Mouse (Mus musculus) E14TG2a.4 (cell line): ENCODE measurements around the gene Ptprb.
A peak's percentile ranks its signal among the peaks of the same experiment; 100 is the strongest.

Experiments used
- H3K27me3 ChIP-seq: 2 replicates; pipeline ENCODE4 v1.6.1; 2014; ENCODE audit warnings: low read length, control low read depth; ENCODE audit not compliant: insufficient read depth
- H3K36me3 ChIP-seq: 2 replicates; pipeline ENCODE4 v1.6.1; 2014; ENCODE audit warnings: low read length, control low read depth; ENCODE audit not compliant: insufficient read depth
- H3K4me1 ChIP-seq: replicated peaks from 2 replicates; pipeline ENCODE4 v1.6.1; 2014; ENCODE audit warnings: low read depth, low read length, control low read depth
- H3K4me3 ChIP-seq: replicated peaks from 2 replicates; pipeline ENCODE4 v1.5.1; 2014; ENCODE audit warnings: mild to moderate bottlenecking, low read length
- H3K9me3 ChIP-seq: 2 replicates; pipeline ENCODE4 v1.6.1; 2014; ENCODE audit warnings: low read length, control low read depth
- CTCF ChIP-seq: conservative IDR thresholded peaks from 2 replicates; pipeline ENCODE4 v1.5.1; 2014; ENCODE audit warnings: low read length
- NANOG ChIP-seq: IDR thresholded peaks from 2 replicates; pipeline ENCODE4 v1.6.1; 2014; ENCODE audit warnings: borderline replicate concordance, low read length, mixed read lengths
- POU5F1 ChIP-seq: IDR thresholded peaks from 2 replicates; pipeline ENCODE4 v1.6.1; 2014; ENCODE audit warnings: low read length, borderline replicate concordance

Ptprb gene

DNA sequence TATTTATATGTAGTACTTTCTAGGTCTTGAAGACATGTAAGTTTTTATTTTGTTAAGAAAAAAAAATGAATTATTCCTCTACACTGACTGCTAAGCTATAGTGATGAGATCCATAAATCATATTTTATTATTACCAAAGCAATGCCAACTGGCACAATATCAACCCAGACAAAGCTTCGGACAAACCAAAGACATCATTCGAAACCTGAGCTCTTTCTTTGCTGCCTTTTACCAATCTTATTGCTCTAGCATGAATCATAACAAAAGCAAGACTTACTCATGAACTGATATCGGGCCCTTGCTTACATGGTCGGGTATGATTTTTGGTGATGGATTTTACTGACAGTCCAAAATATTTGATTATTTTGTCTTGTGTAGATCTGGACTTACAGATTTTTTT lies 29.0 kb downstream of the Ptprb start:
- Histone ChIP-seq H3K4me1 (peaks cover 6% of the 10 kb centered on the region), H3K4me3 (no peak overlapping the region)
- no peak for TF ChIP-seq POU5F1
- TF ChIP-seq CTCF, result no peak
- no peak for TF ChIP-seq NANOG

DNA sequence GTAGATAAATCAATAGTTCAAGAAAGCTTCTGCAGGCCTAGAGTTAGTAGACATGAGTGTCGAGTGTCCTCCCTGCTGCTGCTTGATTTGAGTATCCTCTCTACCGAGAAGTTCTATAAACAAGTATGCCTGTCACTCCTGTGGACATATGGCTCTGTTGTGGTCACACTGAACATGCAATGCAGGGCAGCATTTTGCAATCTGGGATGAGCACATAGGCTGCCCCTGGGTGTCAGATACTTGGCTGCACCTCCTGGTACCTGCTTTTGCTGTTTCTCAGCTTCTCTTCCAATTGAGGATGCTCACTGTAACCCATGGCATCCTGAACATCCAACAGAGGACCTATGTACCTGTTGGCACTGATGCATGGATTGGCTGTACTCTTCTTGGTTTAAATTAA lies 34.1 kb downstream of the Ptprb start:
- H3K36me3 ChIP-seq, result no peaks in the 10 kb centered on the region
- H3K4me3 ChIP-seq, result no peak overlapping the region
- no peaks in the 10 kb centered on the region for H3K9me3 ChIP-seq
- TF ChIP-seq NANOG (no peak), CTCF (no peak), POU5F1 (no peak)
- peaks cover 1% of the 10 kb centered on the region; the same call in 1 of the 2 replicates for H3K27me3 ChIP-seq
- no peaks in the 10 kb centered on the region for H3K4me1 ChIP-seq

More for the DNA sequence above, 29.0 kb downstream of the Ptprb start:
- no peaks in the 10 kb centered on the region for H3K9me3 ChIP-seq
- peaks cover 36% of the 10 kb centered on the region for H3K27me3 ChIP-seq
- no peaks in the 10 kb centered on the region for H3K36me3 ChIP-seq

DNA sequence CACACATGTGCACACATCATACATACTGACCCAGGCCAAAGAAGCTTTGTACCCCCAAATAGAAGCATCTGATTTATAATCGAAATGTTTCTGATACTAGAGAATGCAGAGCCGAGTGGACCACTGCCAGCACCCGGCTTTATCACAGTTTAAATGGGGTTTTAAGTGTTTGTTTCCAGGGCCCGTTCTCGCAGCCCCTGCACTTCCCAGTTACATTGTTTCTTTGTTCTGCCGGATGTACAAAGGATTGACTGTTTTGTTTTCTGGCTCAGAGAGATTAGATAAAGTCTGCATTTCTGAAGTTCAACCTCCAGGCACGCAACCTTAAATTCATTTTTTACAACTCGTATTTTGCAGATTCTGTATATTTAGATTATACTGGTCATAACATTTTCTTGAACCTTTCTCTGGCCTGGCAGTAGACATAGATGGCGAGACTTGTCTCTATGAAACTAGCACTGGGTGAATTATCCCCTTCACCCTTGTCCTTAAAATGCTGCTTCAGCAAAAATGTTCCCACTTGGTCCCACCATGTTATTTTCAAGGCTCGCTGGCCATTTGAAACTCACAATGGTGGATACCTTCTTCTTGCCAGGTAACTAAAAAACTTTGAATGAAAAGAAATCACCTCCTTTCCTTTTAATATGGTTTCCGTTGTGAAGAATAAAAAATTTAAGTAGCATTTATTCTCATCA lies 35.3 kb downstream of the Ptprb start:
- Histone ChIP-seq H3K4me1 (no peaks in the 10 kb centered on the region), H3K36me3 (no peaks in the 10 kb centered on the region), H3K27me3 (peaks cover 3% of the 10 kb centered on the region; the same call in 1 of the 2 replicates), H3K9me3 (no peaks in the 10 kb centered on the region), H3K4me3 (no peak overlapping the region)
- no peak for TF ChIP-seq POU5F1
- no peak for TF ChIP-seq CTCF
- no peak for TF ChIP-seq NANOG

DNA sequence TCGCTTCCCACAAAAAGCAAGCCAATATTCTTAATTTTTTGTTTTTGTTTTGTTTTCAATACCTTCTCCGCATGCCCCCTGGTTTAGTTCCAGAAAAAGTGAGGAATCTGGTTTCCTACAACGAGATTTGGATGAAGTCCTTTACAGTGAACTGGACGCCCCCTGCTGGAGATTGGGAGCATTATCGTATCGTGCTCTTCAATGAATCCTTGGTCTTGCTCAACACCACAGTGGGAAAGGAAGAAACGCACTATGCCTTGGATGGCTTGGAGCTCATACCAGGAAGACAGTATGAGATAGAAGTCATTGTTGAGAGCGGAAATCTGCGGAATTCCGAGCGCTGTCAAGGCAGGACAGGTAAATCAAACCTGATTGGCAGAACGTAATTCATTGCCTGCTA lies 43.9 kb downstream of the Ptprb start:
- H3K27me3 ChIP-seq, result peaks cover 12% of the 10 kb centered on the region; the same call in 1 of the 2 replicates
- H3K36me3 ChIP-seq, result no peaks in the 10 kb centered on the region
- no peaks in the 10 kb centered on the region for H3K4me1 ChIP-seq
- H3K9me3 ChIP-seq, result no peaks in the 10 kb centered on the region
- TF ChIP-seq CTCF, result peak; percentile 91
- no peak for TF ChIP-seq POU5F1
- no peak overlapping the region for H3K4me3 ChIP-seq

DNA sequence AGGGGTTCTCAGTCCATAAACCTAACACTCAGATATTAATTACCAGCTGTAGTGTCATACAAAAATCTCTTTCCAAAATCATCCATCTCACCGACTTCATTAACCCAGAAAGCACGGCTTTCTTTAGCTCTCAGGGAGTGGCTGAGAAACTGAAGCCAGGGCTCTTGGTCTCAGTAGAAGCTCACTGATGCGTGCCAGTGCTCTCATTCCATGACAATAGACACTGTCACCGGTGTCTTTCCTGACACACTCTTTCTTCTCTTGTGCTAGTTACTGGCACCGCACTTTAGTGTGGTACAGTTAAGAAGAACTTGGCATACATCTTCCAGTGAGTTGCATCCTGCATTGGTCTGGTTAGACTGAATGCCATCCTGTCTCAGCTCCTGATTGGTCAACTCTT lies 53.8 kb downstream of the Ptprb start:
- no peaks in the 10 kb centered on the region for H3K9me3 ChIP-seq
- no peaks in the 10 kb centered on the region for H3K36me3 ChIP-seq
- peaks cover 12% of the 10 kb centered on the region for H3K4me1 ChIP-seq
- no peak for TF ChIP-seq CTCF
- no peak for TF ChIP-seq NANOG
- TF ChIP-seq POU5F1, result no peak
- H3K27me3 ChIP-seq, result peaks cover 17% of the 10 kb centered on the region
- no peak overlapping the region for H3K4me3 ChIP-seq

DNA sequence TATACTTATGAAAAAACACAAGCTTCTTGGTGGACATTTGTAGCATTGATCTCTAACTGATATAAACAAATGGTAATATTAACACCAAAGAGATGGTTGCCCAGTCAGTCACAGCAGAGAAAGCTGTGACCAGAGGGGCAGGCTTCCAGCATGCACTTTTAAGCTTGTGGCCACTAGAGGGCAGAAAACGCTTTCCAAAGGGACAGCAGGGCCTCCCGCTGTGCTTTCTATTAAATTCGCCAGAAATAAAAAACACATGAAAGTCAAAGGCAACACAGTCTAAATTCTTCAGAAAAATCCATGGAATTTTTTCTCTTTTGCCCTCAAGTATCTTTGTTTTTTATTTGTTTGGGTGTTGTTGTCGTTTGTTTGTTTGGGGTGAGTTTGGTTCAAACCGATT lies 55.1 kb downstream of the Ptprb start:
- Histone ChIP-seq H3K9me3 (no peaks in the 10 kb centered on the region), H3K4me1 (peaks cover 12% of the 10 kb centered on the region), H3K36me3 (no peaks in the 10 kb centered on the region), H3K27me3 (peaks cover 20% of the 10 kb centered on the region), H3K4me3 (no peak overlapping the region)
- TF ChIP-seq CTCF (peak; percentile 72), NANOG (no peak), POU5F1 (no peak)

DNA sequence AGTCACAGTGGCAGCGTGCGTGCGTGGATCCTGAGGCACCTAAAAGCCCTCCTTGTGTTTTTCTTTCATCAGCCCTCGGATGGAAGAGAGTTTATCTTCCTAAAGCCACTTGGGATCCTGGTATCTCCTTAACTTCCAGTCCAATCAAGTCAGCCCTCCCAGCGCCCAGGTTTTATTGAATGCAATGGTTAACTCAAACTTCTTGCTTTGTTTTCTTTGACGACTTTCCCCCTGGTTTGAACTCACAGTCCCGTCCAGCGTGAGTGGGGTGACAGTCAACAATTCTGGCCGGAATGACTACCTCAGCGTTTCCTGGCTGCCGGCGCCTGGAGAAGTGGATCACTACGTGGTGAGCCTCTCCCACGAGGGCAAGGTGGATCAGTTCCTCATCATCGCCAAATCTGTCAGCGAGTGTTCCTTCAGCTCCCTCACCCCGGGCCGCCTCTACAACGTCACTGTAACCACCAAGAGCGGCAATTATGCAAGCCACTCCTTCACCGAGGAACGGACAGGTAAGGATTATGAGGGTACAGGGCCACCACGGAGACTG lies 55.7 kb downstream of the Ptprb start:
- H3K36me3 ChIP-seq, result no peaks in the 10 kb centered on the region
- H3K4me1 ChIP-seq, result peaks cover 12% of the 10 kb centered on the region
- TF ChIP-seq CTCF (no peak), NANOG (no peak), POU5F1 (no peak)
- no peaks in the 10 kb centered on the region for H3K9me3 ChIP-seq
- H3K27me3 ChIP-seq, result peaks cover 20% of the 10 kb centered on the region
- H3K4me3 ChIP-seq, result no peak overlapping the region

DNA sequence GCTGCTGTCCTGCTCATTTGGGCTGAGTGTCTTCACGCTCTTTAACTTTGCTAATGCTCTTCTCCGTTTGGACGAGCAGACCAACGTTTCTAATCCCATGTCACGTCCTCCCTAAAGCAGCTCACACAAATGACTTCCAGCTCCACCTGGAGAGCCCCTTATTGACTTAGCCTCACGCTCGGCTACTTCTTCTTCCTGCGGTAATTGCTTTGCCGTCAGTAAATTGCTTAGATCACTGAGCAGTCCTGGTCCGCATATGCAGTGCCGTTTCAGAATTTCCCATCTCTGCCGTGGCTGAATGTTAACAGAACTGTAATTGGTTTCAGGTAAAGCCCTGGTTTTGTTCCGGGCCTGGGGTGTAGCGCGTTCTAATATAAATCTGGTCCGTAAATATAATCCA lies 58.3 kb downstream of the Ptprb start:
- H3K4me3 ChIP-seq, result no peak overlapping the region
- peaks cover 20% of the 10 kb centered on the region for H3K27me3 ChIP-seq
- peaks cover 12% of the 10 kb centered on the region for H3K4me1 ChIP-seq
- H3K9me3 ChIP-seq, result no peaks in the 10 kb centered on the region
- no peak for TF ChIP-seq CTCF
- no peaks in the 10 kb centered on the region for H3K36me3 ChIP-seq

DNA sequence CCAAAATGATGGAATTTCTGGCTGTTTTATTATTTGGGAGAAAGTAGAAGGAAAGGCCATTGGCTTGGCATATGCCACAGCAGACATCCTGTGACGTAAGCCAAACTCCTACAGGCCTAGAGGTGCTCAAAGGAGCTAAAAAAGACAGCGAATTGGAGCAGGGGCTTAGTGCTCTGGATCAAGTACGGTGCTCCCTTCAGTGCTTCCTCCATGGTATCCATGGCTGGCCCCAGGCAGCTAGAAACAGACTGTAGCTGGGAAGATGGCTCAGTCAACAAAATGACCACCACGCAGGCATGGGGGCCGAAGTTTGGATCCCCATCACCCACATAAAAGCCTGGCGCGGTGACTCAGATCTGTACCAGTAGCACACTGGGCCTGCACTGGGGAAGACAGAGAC lies 58.8 kb downstream of the Ptprb start:
- H3K4me1 ChIP-seq, result peaks cover 10% of the 10 kb centered on the region
- no peak overlapping the region for H3K4me3 ChIP-seq
- no peak for TF ChIP-seq CTCF
- no peak for TF ChIP-seq POU5F1
- TF ChIP-seq NANOG, result no peak
- H3K9me3 ChIP-seq, result no peaks in the 10 kb centered on the region
- H3K36me3 ChIP-seq, result no peaks in the 10 kb centered on the region
- peaks cover 20% of the 10 kb centered on the region for H3K27me3 ChIP-seq
